Mouse (Mus musculus): ENCODE measurements around the gene Mmp8.

Mmp8 gene

GRCm38 (mm10) chr9:7558221-7559017 lies at the start of gene Mmp8:
TSS of gene Mmp8 (plus strand) at chr9:7558456.
- DNase-seq (ENCODE audit: low read depth, low spot score) = no peak

- DNase-seq (ENCODE audit: low read depth, low spot score) = no peak
These were observed 48.5 kb upstream of the Mmp8 start for GRCm38 (mm10) chr9:7509619-7510233.

GRCm38 (mm10) chr9:7517944-7518571 lies 40.2 kb upstream of the Mmp8 start:
- no peak for DNase-seq (ENCODE audit: low read depth, low spot score)

- DNase-seq (ENCODE audit: low read depth, low spot score) = no peak
These were observed 31.9 kb upstream of the Mmp8 start for GRCm38 (mm10) chr9:7526255-7526940.

GRCm38 (mm10) chr9:7542763-7543162 lies 15.5 kb upstream of the Mmp8 start:
- no peak for DNase-seq (ENCODE audit: low read depth, low spot score)

GRCm38 (mm10) chr9:7544923-7545457 lies 13.3 kb upstream of the Mmp8 start:
- DNase-seq (ENCODE audit: low read depth, low spot score) = no peak

GRCm38 (mm10) chr9:7545471-7545870 lies 12.8 kb upstream of the Mmp8 start:
- DNase-seq (ENCODE audit: low read depth, low spot score) = no peak

- no peak for DNase-seq (ENCODE audit: low read depth, low spot score)
These were observed 12.3 kb upstream of the Mmp8 start for GRCm38 (mm10) chr9:7545920-7546319.

- DNase-seq (ENCODE audit: low read depth, low spot score) = no peak
These were observed 6.3 kb upstream of the Mmp8 start for GRCm38 (mm10) chr9:7551943-7552342.

- DNase-seq (ENCODE audit: low read depth, low spot score) = no peak
These were observed 4.7 kb upstream of the Mmp8 start for GRCm38 (mm10) chr9:7553536-7553935.

GRCm38 (mm10) chr9:7554382-7554781 lies 3.9 kb upstream of the Mmp8 start:
- no peak for DNase-seq (ENCODE audit: low read depth, low spot score)

- DNase-seq (ENCODE audit: low read depth, low spot score) = no peak
These were observed 1.8 kb downstream of the Mmp8 start for GRCm38 (mm10) chr9:7560026-7560425.

- no peak for DNase-seq (ENCODE audit: low read depth, low spot score)
These were observed 9.1 kb downstream of the Mmp8 start for GRCm38 (mm10) chr9:7567376-7567775.

GRCm38 (mm10) chr9:7567923-7568322 lies 9.7 kb downstream of the Mmp8 start:
- no peak for DNase-seq (ENCODE audit: low read depth, low spot score)

GRCm38 (mm10) chr9:7570485-7570884 lies 12.2 kb downstream of the Mmp8 start:
- no peak for DNase-seq (ENCODE audit: low read depth, low spot score)

- DNase-seq (ENCODE audit: low read depth, low spot score) = no peak
These were observed 12.9 kb downstream of the Mmp8 start, which contains the start of gene Mmp27 for GRCm38 (mm10) chr9:7571162-7571561. TSS of gene Mmp27 (plus strand) at chr9:7571396.

- no peak for DNase-seq (ENCODE audit: low read depth, low spot score)
These were observed 13.9 kb downstream of the Mmp8 start for GRCm38 (mm10) chr9:7572188-7572587.

- no peak for DNase-seq (ENCODE audit: low read depth, low spot score)
These were observed 14.5 kb downstream of the Mmp8 start for GRCm38 (mm10) chr9:7572663-7573308.

- no peak for DNase-seq (ENCODE audit: low read depth, low spot score)
These were observed 17.3 kb downstream of the Mmp8 start for GRCm38 (mm10) chr9:7575526-7575925.

- no peak for DNase-seq (ENCODE audit: low read depth, low spot score)
These were observed 19.1 kb downstream of the Mmp8 start for GRCm38 (mm10) chr9:7577371-7577770.

GRCm38 (mm10) chr9:7590063-7590462 lies 31.8 kb downstream of the Mmp8 start:
- DNase-seq (ENCODE audit: low read depth, low spot score) = no peak

Measured in c-Kit-negative CD71-positive TER-119-positive erythroid progenitor cells, embryonic 14.5 days (primary cell).